9 mouse cellular contexts compared by ENCODE assay signal in genomic region chr5:115436421-115437124, GRCm38 (mm10). TPM values are rescaled to one million over a fixed set of nuclear protein-coding genes. Genes with fewer than 3 reads are reported as not detected.
A peak's percentile ranks its signal among the peaks of the same experiment; 100 is the strongest.
DNase-seq lines count a peak whose midpoint lies in the region; ATAC-seq and TF ChIP-seq lines count a peak whose summit lies in the region.
"Had no signal": no experiment of that assay in that cellular context is flagged by ENCODE, and none has a peak within 500 bp of the region (broad histone marks: within the 10 kb centered on the region; RNA-seq: fewer than 3 reads in every experiment).

No protein-coding gene starts in this region.

- peak overlapping the region; percentile 100 for H3K9ac ChIP-seq in forebrain, embryonic 14.5 days (ENCODE audit: low read length)

- DNase-seq in cerebellum, adult 11 months = peak; percentile 74
- DNase-seq in forebrain, embryonic 14.5 days (ENCODE audit: low spot score) = peak; percentile 99
- peak; percentile 60 to 61 for DNase-seq in heart, postnatal 14 days
- DNase-seq in layer of hippocampus, adult 8-10 months (ENCODE audit: low spot score in 2 of 2) = peak; percentile 89 to 92
- peak; percentile 17 for DNase-seq in lung, adult 2 months
- DNase-seq in ovary, postnatal 36 days (ENCODE audit: low spot score) = peak; percentile 79

- no peaks in the 10 kb centered on the region for H3K9me3 ChIP-seq in E14TG2a.4 (ENCODE audit: low read length)
- no peaks in the 10 kb centered on the region for H3K9me3 ChIP-seq in forebrain, embryonic 14.5 days (replicated peaks; ENCODE audit: control insufficient read depth, low read length)
- H3K9me3 ChIP-seq: megakaryocyte, embryonic 14.5 days had no signal

- TF ChIP-seq CTCF in E14TG2a.4 (conservative IDR thresholded peaks at IDR 0.05; ENCODE audit: low read length) = no peak
- TF ChIP-seq CTCF in lung, adult 2 months (IDR thresholded peaks at IDR 0.05; ENCODE audit: insufficient read depth, low read length) = no peak

- peak overlapping the region; percentile 94 for H3K4me2 ChIP-seq in forebrain, embryonic 14.5 days (ENCODE audit: low read length)

- WGBS in forebrain, embryonic 14.5 days = 0% methylated on average over 43 of the region's 43 CpGs
- whole genome bisulfite sequencing in lung, adult 2 months = 3% methylated on average over 43 of the region's 43 CpGs

- peaks cover 26% of the 10 kb centered on the region for H3K27me3 ChIP-seq in E14TG2a.4 (ENCODE audit: insufficient read depth, low read length)
- H3K27me3 ChIP-seq in forebrain, embryonic 14.5 days (replicated peaks; ENCODE audit: control insufficient read depth, insufficient read depth, low read length) = no peaks in the 10 kb centered on the region

- intact Hi-C loops in heart, postnatal 14 days (cut with DNase I) = no loop called here

- peak; percentile 92 for ATAC-seq in forebrain, embryonic 14.5 days
- ATAC-seq in activated CD4-positive, CD25-positive, alpha-beta regulatory T cell, adult 4 months = no peak

- H3K4me1 ChIP-seq in E14TG2a.4 (replicated peaks; ENCODE audit: low read depth, low read length) = peaks cover 92% of the 10 kb centered on the region
- H3K4me1 ChIP-seq in forebrain, embryonic 14.5 days (ENCODE audit: control insufficient read depth, insufficient read depth, low read length) = peaks cover 68% of the 10 kb centered on the region
- H3K4me1 ChIP-seq in lung, adult 2 months (ENCODE audit: control insufficient read depth, insufficient read depth, low read length) = no peaks in the 10 kb centered on the region

- H3K27ac ChIP-seq in forebrain, embryonic 14.5 days (ENCODE audit: low read depth, low read length) = peak overlapping the region; percentile 100

- TF ChIP-seq POLR2A in lung, adult 2 months (IDR thresholded peaks at IDR 0.05; ENCODE audit: borderline replicate concordance, extremely low read depth, low read depth, low read length) = no peak

- H3K4me3 ChIP-seq in E14TG2a.4 (replicated peaks; ENCODE audit: low read length) = peak overlapping the region; percentile 69
- peak overlapping the region; percentile 99 for H3K4me3 ChIP-seq in forebrain, embryonic 14.5 days (ENCODE audit: low read depth, low read length)
- H3K4me3 ChIP-seq in lung, adult 2 months (replicated peaks; ENCODE audit: extremely low read depth, low read depth, low read length) = no peak overlapping the region
- H3K4me3 ChIP-seq: megakaryocyte, embryonic 14.5 days had no signal

- peaks cover 29% of the 10 kb centered on the region; the same call in 1 of the 2 replicates for H3K36me3 ChIP-seq in E14TG2a.4 (ENCODE audit: insufficient read depth, low read length)
- peaks cover 85% of the 10 kb centered on the region for H3K36me3 ChIP-seq in forebrain, embryonic 14.5 days (ENCODE audit: control insufficient read depth, insufficient read depth, low read length)

RNA-seq across cellular contexts. Expression of gene Msi1, which starts 7.2 kb away (rescaled TPM):
- 63.3 and 69.4 TPM in 2 replicates for polyA plus RNA-seq in forebrain, embryonic 14.5 days (2014; fragmentation: Nextera tagmentation; extraction: Ambion mirVana)
- total RNA-seq in heart, postnatal 14 days (2021) = 1 to 10 TPM; 1.9 to 2.0 TPM
- 10 to 100 TPM; 57.2 to 62.6 (median 60.8) TPM for total RNA-seq in layer of hippocampus, adult 8-10 months (2022)
- polyA plus RNA-seq in lung, adult 2 months (2012; rRNA removed) = 0.91 and 1.9 TPM in 2 replicates
- not detected for polyA plus RNA-seq in activated CD4-positive, CD25-positive, alpha-beta regulatory T cell, adult 4 months (2017; shearing (Covaris generic))

RNA-seq across cellular contexts. Expression of gene Pla2g1b, which starts 29.5 kb away (rescaled TPM):
- not detected in 2 replicates for polyA plus RNA-seq in forebrain, embryonic 14.5 days (2014; fragmentation: Nextera tagmentation; extraction: Ambion mirVana)
- not detected for total RNA-seq in heart, postnatal 14 days (2021)
- not detected for total RNA-seq in layer of hippocampus, adult 8-10 months (2022)
- polyA plus RNA-seq in lung, adult 2 months (2012; rRNA removed) = 38.0 and 46.8 TPM in 2 replicates
- polyA plus RNA-seq in activated CD4-positive, CD25-positive, alpha-beta regulatory T cell, adult 4 months (2017; shearing (Covaris generic)) = not detected

RNA-seq across cellular contexts. Expression of gene Sirt4, which starts 48.0 kb away (rescaled TPM):
- polyA plus RNA-seq in forebrain, embryonic 14.5 days (2014; fragmentation: Nextera tagmentation; extraction: Ambion mirVana) = 19.5 and 24.3 TPM in 2 replicates
- total RNA-seq in heart, postnatal 14 days (2021) = 10 to 100 TPM; 17.9 to 18.7 TPM
- total RNA-seq in layer of hippocampus, adult 8-10 months (2022) = 10 to 100 TPM; 34.0 to 58.6 (median 41.9) TPM
- polyA plus RNA-seq in lung, adult 2 months (2012; rRNA removed) = 36.5 and 38.3 TPM in 2 replicates
- polyA plus RNA-seq in activated CD4-positive, CD25-positive, alpha-beta regulatory T cell, adult 4 months (2017; shearing (Covaris generic)) = 10 to 100 TPM; 10.4 to 14.9 TPM

Comparison
In these comparisons a context has a peak if more than half of its experiments do, and no peak if none do; other contexts are left out.
1. DNase-seq: peak in every context shown above with its lines; median percentile 99 in forebrain, embryonic 14.5 days; 90 in layer of hippocampus, adult 8-10 months; 79 in ovary, postnatal 36 days; 74 in cerebellum, adult 11 months; 60 in heart, postnatal 14 days; 17 in lung, adult 2 months.
2. RNA of gene Msi1, which starts 7.2 kb away (polyA plus RNA-seq): 63.3 to 69.4 TPM in forebrain, embryonic 14.5 days; 0.91 to 1.9 TPM in lung, adult 2 months and not detected in activated CD4-positive, CD25-positive, alpha-beta regulatory T cell, adult 4 months; every median in the first group is over 10 times any median in the second.
3. RNA of gene Pla2g1b, which starts 29.5 kb away (polyA plus RNA-seq): 38.0 to 46.8 TPM in lung, adult 2 months; not detected in activated CD4-positive, CD25-positive, alpha-beta regulatory T cell, adult 4 months and not detected in forebrain, embryonic 14.5 days; every median in the first group is over 10 times any median in the second.